Mouse (Mus musculus) testis, adult 2 months (tissue): ENCODE measurements around the gene Dnajc1.

ENCODE experiments used
- CTCF ChIP-seq: fragments of 200-500 bp; IDR thresholded peaks from 2 replicates; pipeline ENCODE4 v1.5.1; 2012; ENCODE audit warnings: low read depth, mild to moderate bottlenecking, inconsistent platforms, low read length, moderate library complexity; ENCODE audit not compliant: control insufficient read depth, insufficient read depth, insufficient replicate concordance
- POLR2A ChIP-seq: fragments of 200-500 bp; IDR thresholded peaks from 2 replicates; pipeline ENCODE4 v1.6.1; 2012; ENCODE audit warnings: low read depth, mild to moderate bottlenecking, inconsistent platforms, low read length, moderate library complexity; ENCODE audit not compliant: control insufficient read depth

GRCm38 (mm10) chr2:18316909-18317308 lies 75.7 kb downstream of the Dnajc1 start:
- no peak for TF ChIP-seq CTCF
- TF ChIP-seq POLR2A, result no peak
